Mouse (Mus musculus) embryonic stem cell, embryonic (primary cell): ENCODE measurements around the gene Shisa5.

Experiments
- CTCF ChIA-PET, 4 experiments: fragments of 300-600 bp in 2 of 4; fragments of 350-600 bp in 2 of 4; sonication (Branson Sonifier 250); formaldehyde crosslinking; loops; one replicate each; lab custom pipeline; 2022; ENCODE audit warnings: inconsistent platforms in 2 of 4; lab: Charles Lee
- POLR2A ChIA-PET, 4 experiments: fragments of 300-600 bp in 2 of 4; fragments of 350-600 bp in 2 of 4; sonication (Branson Sonifier 250); formaldehyde crosslinking; loops; one replicate each; lab custom pipeline; 2022; ENCODE audit warnings: antibody characterized with exemption in 4 of 4, inconsistent platforms in 1 of 4; lab: Charles Lee

Shisa5 gene

DNA sequence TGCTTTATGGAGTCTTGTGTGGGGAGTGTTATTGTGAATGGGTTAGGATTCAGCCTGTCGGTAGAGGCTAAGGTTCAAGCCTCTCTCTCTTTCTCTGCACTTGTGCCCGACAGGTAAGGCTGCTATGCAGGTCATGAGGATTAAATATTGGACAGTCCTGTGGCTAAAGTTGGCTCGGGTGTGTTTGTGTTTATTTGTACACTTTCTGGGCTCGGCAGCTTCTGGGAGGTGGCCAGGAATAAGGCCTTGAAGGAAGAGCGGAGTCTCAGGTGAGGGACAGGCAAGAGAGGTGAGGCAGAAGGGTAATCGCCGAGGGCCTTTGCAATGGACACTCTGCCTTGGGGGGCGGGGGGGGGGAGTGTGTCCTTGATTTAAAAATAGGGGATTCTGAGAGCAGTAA is 1.9 kb downstream of the Shisa5 start:
- ChIA-PET POLR2A (interaction anchor here in 1 of 4 experiments (0.6 kb wide), 1 partner anchor 12 kb away, joined by 3 read pairs; no protein-coding TSS in a partner anchor), CTCF (no interaction called here)

DNA sequence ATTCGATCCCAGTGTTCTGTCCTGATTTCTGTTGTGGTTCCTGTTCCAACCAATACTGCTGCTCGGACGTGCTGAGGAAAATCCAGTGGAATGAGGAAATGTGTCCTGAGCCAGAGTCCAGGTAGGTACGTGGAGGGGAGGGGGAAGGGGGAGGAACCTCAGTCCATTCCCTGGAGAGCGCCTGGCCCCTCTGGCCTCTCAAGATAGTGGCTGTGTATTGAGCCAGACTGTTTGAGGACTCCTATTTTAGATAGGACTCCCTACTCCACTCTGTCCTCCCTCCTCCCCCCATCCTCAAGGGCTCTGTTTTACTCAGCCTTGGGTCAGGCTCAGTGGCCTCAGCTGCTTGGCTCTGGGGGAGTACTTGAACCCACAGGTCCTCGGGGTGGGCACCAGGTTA is 2.5 kb downstream of the Shisa5 start:
- POLR2A ChIA-PET = interaction anchor here in 2 of 4 experiments (1.1 to 1.4 kb wide), 5 partner anchors 8 to 47 kb away, joined by 3 to 5 read pairs (median 4); partner anchors contain the start of genes Atrip (in 1 of the 2) and Trex1 (in 1 of the 2)

DNA sequence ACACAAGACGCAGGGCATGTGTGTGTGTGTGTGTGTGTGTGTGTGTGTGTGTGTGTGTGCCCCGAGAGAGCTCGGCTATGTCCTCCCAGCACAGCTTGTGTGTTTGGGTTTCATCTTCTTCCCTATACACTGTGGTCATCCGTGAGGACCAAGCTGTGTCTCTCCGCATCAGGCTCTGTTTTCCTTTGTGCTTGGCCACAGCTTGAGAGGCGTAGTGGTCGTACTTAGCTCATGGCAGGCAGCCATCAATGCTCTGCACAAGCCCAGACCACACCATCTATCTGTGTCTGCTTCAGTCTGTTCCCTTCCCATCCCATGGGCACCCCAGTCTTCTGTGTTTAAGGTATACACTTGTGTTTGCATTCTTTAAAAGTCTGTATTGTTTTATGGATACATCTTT is 3.0 kb downstream of the Shisa5 start:
- CTCF ChIA-PET = interaction anchor here (0.5 to 1.2 kb wide), 7 partner anchors 18 to 821 kb away, joined by 3 to 7 read pairs (median 4); partner anchors contain the start of genes 1700102P08Rik (in 1 of the 4) and Trex1 (in 1 of the 4)
- POLR2A ChIA-PET = interaction anchor here in 2 of 4 experiments (0.6 to 1.4 kb wide), 7 partner anchors 8 to 47 kb away, joined by 3 to 5 read pairs (median 4); partner anchors contain the start of genes Atrip (in 1 of the 2) and Trex1 (in 1 of the 2)

More for the DNA sequence above, 2.5 kb downstream of the Shisa5 start:
- CTCF ChIA-PET = interaction anchor here in 3 of 4 experiments (0.5 to 1.2 kb wide), 5 partner anchors 19 to 821 kb away, joined by 3 to 7 read pairs (median 4); partner anchors contain the start of gene Trex1 (in 1 of the 3)

DNA sequence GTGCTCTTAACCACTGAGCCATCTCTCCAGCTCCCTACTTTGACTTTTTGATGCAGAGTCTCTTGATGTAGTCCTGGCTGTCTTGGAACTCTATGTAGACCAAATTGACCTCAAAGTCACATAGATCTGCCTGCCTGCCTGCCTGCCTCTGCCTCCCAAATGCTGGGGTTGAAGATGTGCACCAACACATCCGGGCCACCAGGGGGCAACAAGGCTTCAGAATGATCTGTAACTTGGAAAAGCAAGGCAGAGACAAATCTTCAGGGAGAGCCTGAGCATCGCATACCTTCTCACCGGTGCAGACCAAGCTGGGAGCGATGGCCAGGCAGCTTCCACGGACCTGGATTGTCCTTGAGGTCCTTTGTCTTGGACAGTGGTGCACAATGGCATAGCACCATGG is 7.9 kb downstream of the Shisa5 start:
- ChIA-PET POLR2A (interaction anchor here in 2 of 4 experiments (0.6 to 2.5 kb wide), 6 partner anchors 12 to 1966 kb away, joined by 3 to 14 read pairs (median 6); partner anchors contain the start of genes Atrip (in 1 of the 2) and Trex1 (in 1 of the 2)), CTCF (interaction anchor here (0.6 to 2.9 kb wide), 17 partner anchors 8 to 816 kb away, joined by 3 to 18 read pairs (median 3); partner anchors contain the start of genes Trex1 (in 3 of the 4), Nme6 (in 1 of the 4), Pfkfb4 (in 1 of the 4) and Shisa5 (in 1 of the 4))

DNA sequence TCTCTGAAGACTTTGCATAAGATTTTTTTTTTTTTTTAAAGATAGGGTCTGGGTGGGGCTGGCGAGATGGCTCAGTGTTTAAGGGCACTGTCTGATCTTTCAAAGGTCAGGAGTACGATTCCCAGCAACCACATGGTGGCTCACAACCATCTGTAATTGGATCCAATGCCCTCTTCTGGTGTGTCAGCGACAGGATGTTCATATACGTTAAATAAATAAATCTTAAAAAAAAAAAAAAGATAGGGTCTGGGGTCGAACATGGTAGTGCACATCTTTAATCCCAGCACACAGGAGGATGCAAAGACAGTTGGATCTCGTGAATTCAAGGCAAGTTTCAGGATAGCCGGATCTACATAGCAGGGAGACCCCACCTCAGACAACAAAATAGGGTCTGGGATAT is 11.0 kb downstream of the Shisa5 start:
- POLR2A ChIA-PET = interaction anchor here in 2 of 4 experiments (1.0 to 1.7 kb wide), 4 partner anchors 10 to 40 kb away, joined by 3 to 9 read pairs (median 5); partner anchors contain the start of genes Trex1 (in 2 of the 2) and Shisa5 (in 1 of the 2)
- CTCF ChIA-PET = interaction anchor here in 2 of 4 experiments (1.1 to 1.2 kb wide), 2 partner anchors 10 kb away, joined by 3 to 5 read pairs; partner anchors contain the start of gene Trex1 (in 2 of the 2)

DNA sequence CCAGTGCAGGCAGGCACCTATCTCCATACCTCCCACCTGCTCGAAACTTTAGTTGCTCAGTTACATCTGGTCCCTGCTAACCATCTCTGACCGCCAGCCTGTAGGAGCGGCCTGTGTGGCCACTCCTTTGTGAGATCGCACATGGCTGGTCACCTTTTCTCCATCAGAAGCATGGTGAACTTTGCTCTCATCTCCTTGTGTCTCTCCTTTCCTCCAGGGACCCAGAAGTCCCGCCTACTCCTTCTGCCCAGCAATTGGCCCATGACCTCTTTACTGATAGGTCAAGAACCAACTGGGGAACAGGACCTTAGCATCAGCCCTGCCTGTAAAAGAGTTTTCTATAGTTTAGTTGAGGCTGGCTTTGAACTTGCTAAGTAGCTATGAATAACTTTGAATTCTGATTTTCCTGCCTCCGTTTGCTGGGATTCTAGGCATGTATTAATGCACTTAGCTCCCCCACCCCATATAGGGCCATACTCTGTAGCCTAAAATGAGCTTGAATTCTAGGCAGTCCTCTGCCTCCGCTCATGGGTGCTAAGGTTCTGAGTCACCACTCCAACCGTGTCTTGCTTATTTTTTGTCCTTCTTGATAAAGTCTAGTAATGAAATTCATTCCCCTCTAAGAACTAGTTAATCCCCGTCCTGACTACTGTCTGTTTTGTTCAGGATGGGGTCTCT is 11.8 kb downstream of the Shisa5 start:
- ChIA-PET POLR2A (interaction anchor here in 2 of 4 experiments (0.8 to 1.7 kb wide), 5 partner anchors 9 to 24 kb away, joined by 3 to 9 read pairs (median 5); partner anchors contain the start of genes Trex1 (in 2 of the 2), Atrip (in 1 of the 2) and Shisa5 (in 1 of the 2)), CTCF (interaction anchor here in 3 of 4 experiments (0.5 to 1.2 kb wide), 3 partner anchors 9 to 1121 kb away, joined by 3 read pairs; partner anchors contain the start of gene Trex1 (in 2 of the 3))

- CTCF ChIA-PET = interaction anchor here in 3 of 4 experiments (0.5 to 1.0 kb wide), 3 partner anchors 9 to 1120 kb away, joined by 3 read pairs; partner anchors contain the start of gene Trex1 (in 1 of the 3)
- POLR2A ChIA-PET = interaction anchor here in 2 of 4 experiments (0.8 to 1.7 kb wide), 5 partner anchors 8 to 25 kb away, joined by 3 to 9 read pairs (median 5); partner anchors contain the start of genes Trex1 (in 2 of the 2), Atrip (in 1 of the 2) and Shisa5 (in 1 of the 2)
Observed at GRCm38 (mm10) chr9:109050674-109050997, 12.3 kb downstream of the Shisa5 start.

DNA sequence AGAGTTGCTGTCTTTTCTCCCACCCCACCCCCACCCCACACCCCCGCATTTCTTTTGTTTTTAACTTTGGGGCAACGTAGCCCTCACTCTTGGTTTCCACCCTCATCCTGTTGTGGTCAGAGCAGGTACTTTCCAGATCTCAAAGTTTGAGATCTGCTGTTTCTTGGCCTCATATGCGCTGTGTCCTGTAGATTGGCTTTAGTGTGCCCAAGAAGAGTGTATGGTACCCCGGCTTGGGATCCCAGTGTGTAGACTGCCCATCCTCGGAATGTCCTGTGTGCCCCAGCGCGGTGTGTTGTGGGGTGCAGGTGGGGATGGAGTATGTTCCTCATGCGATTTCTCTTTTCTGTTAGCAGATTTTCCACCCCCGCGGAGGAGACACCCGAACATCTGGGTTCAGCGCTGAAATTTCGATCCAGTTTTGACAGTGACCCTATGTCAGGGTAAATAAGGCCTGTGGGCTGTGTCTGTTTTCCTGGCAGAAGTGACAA is 12.7 kb downstream of the Shisa5 start:
- CTCF ChIA-PET = interaction anchor here in 1 of 4 experiments (0.7 kb wide), 1 partner anchor 25 kb away, joined by 3 read pairs; no protein-coding TSS in a partner anchor
- POLR2A ChIA-PET = interaction anchor here in 2 of 4 experiments (1.1 to 1.7 kb wide), 3 partner anchors 12 to 23 kb away, joined by 4 to 5 read pairs (median 5); partner anchors contain the start of genes Atrip (in 1 of the 2) and Shisa5 (in 1 of the 2)

DNA sequence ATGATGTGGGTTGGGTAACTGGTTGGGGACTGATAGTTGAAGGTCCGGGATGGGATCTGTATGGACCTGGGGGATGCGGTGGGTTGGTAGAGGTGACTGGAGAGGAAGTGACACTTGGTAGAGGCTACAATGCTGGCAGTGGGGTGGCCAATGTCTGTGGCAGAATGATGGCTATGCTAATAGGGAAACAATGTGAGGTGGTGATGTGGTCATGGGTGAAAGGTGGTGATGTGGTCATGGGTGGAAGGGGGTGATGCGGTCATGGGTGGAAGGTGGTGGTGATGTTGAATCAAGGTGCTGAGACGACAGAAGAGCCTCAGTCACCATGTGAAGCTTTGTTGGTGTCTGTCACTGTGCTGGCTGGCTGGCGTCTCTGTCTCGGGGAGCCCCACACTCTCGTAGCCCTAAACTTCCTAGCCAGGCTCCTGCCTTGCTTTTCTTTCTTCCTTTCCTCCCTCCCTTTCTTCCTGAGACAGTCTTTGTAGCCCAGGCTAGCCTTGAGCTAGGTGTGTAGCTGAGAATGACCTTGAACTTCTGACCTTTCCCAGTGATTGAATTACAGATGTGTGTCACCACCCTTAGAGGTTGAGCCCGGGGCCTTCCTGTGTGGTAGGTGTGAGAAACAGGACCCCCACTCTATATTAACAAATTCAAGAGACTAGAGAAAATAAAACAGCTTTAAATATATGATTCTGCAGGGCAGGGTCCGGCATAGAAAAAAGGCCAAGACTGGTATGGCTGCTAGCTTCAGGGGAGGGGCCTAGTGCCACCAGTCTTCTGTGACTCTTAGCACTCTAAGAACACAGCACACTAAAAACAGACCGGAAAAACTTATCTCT is 13.5 kb downstream of the Shisa5 start:
- CTCF ChIA-PET = interaction anchor here in 1 of 4 experiments (0.6 kb wide), 1 partner anchor 28 kb away, joined by 4 read pairs; no protein-coding TSS in a partner anchor
- POLR2A ChIA-PET = interaction anchor here in 2 of 4 experiments (0.5 to 1.7 kb wide), 10 partner anchors 11 to 198 kb away, joined by 3 to 5 read pairs (median 3); partner anchors contain the start of genes Shisa5 (in 2 of the 2), Atrip (in 1 of the 2) and Pfkfb4 (in 1 of the 2)

DNA sequence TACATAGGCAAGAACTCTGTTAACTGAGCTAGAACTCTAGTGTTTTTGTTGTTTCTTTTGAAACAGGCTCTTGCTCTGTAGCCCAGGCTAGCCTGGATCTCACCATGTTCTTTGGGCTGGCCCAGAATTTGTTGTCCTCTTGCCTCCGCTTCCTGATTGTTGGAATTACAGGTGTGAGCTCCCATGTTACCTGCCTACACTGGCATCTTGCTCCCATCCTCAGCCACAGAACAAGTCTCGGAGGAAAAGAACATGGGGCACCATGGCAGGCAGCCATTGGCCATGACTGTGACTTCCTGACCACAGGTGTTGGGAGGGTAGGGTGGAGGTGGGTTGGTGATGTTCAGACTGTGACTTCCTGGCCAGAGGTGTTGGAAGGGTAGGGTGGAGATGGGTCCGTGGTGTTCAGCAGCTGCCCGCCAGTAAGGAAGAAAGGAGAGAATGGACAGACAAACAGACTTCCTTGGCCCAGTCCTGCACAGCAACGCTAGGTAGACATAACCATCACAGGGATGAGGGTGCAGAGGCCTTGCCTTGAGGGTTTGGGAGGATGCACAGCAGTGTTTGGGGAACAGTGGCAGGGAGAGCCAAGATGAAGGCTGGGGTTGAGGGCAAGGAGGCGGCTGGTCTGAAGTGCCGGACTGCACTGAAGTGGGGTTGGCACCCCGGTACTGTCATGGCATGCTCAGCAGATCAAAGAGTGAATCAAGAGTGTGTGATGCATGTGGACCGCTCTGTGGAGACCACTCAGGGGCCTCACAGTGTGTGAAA is 14.3 kb downstream of the Shisa5 start:
- CTCF ChIA-PET = interaction anchor here in 1 of 4 experiments (0.6 kb wide), 1 partner anchor 29 kb away, joined by 4 read pairs; no protein-coding TSS in a partner anchor

DNA sequence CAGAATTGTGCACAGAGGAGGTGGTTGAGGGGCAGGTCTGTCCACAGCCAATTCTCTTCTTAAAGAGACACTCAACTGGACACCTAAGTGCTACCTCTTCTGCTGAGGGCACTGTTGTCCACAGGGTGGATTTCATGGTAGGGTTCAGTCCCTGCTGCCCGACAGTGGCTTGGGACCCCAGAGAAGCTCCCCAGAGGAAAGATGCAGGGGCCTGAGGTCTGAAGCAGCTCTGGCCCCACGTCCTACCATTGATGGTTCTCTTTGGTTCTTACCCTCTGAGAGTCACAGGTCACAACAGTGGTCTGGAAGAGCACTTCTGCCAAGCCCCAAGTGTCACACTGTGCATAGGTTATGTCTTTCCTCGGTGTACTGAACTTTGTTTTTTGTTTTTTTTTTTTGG is 15.0 kb downstream of the Shisa5 start:
- POLR2A ChIA-PET = interaction anchor here in 3 of 4 experiments (0.6 to 1.6 kb wide), 5 partner anchors 12 to 1464 kb away, joined by 3 to 9 read pairs (median 4); no protein-coding TSS in a partner anchor

More for the DNA sequence above, 14.3 kb downstream of the Shisa5 start:
- POLR2A ChIA-PET = interaction anchor here in 3 of 4 experiments (0.5 to 1.7 kb wide), 12 partner anchors 10 to 221 kb away, joined by 3 to 9 read pairs (median 4); partner anchors contain the start of genes Shisa5 (in 2 of the 3), Atrip (in 1 of the 3) and Pfkfb4 (in 1 of the 3)

GRCm38 (mm10) chr9:109053851-109054250 is 15.5 kb downstream of the Shisa5 start:
- CTCF ChIA-PET = no interaction called here
- POLR2A ChIA-PET = interaction anchor here in 3 of 4 experiments (0.6 to 1.6 kb wide), 6 partner anchors 12 to 1464 kb away, joined by 3 to 6 read pairs (median 4); partner anchors contain the start of gene Atrip (in 1 of the 3)

More for the DNA sequence above, 15.0 kb downstream of the Shisa5 start:
- CTCF ChIA-PET = no interaction called here

- ChIA-PET CTCF (interaction anchor here in 1 of 4 experiments (0.6 kb wide), 1 partner anchor 10 kb away, joined by 4 read pairs; no protein-coding TSS in a partner anchor), POLR2A (interaction anchor here in 1 of 4 experiments (1.1 to 1.3 kb wide), 3 partner anchors 17 to 33 kb away, joined by 3 to 6 read pairs (median 3); partner anchors contain the start of gene Atrip)
Observed at GRCm38 (mm10) chr9:109054712-109055111, 16.3 kb downstream of the Shisa5 start.

GRCm38 (mm10) chr9:109055271-109056030 is 17.1 kb downstream of the Shisa5 start:
- POLR2A ChIA-PET = interaction anchor here in 1 of 4 experiments (1.1 kb wide), 1 partner anchor 32 kb away, joined by 3 read pairs; no protein-coding TSS in a partner anchor
- CTCF ChIA-PET = interaction anchor here in 1 of 4 experiments (0.6 kb wide), 1 partner anchor 10 kb away, joined by 4 read pairs; no protein-coding TSS in a partner anchor
